Mouse (Mus musculus): Measurements from ENCODE around the gene Zdhhc19.

Zdhhc19 gene

GRCm38 (mm10) chr16:32610460-32611255 is 114.6 kb downstream of the Zdhhc19 start:
- DNase-seq = peak; percentile 50

All from kidney, adult 18-20 months (tissue).